ENCODE assay signal across 8 mouse cellular contexts in genomic region chr10:127190398-127191190, GRCm38 (mm10). TPM values are rescaled to one million over a fixed set of nuclear protein-coding genes. Genes with fewer than 3 reads are reported as not detected.
DNase-seq lines count a peak whose midpoint lies in the region; ATAC-seq and TF ChIP-seq lines count a peak whose summit lies in the region.

No protein-coding gene starts in this region.

- no peak overlapping the region for H3K27ac ChIP-seq in forebrain, embryonic 14.5 days (ENCODE audit: low read depth, low read length)

- H3K27me3 ChIP-seq in E14TG2a.4 (ENCODE audit: insufficient read depth, low read length), result 0 out of 2 replicates have a peak, but pooled peaks cover 3% of the 10 kb centered on the region
- no peaks in the 10 kb centered on the region for H3K27me3 ChIP-seq in forebrain, embryonic 14.5 days (replicated peaks; ENCODE audit: control insufficient read depth, insufficient read depth, low read length)

- H3K4me2 ChIP-seq in forebrain, embryonic 14.5 days (ENCODE audit: low read length), result peak overlapping the region; percentile 97; the same call in 1 of the 2 replicates

- peak overlapping the region; percentile 88 for H3K4me3 ChIP-seq in E14TG2a.4 (replicated peaks; ENCODE audit: low read length)
- H3K4me3 ChIP-seq in forebrain, embryonic 14.5 days (ENCODE audit: low read depth, low read length), result no peak overlapping the region

- 34% methylated on average over 14 of the region's 14 CpGs for WGBS in forebrain, embryonic 14.5 days

- no peak overlapping the region for H3K9ac ChIP-seq in forebrain, embryonic 14.5 days (ENCODE audit: low read length)

- no peaks in the 10 kb centered on the region for H3K9me3 ChIP-seq in E14TG2a.4 (ENCODE audit: low read length)
- H3K9me3 ChIP-seq in forebrain, embryonic 14.5 days (replicated peaks; ENCODE audit: control insufficient read depth, low read length), result no peaks in the 10 kb centered on the region

- peak; percentile 93 for DNase-seq in heart, adult 11 months
- no peak for DNase-seq in heart, postnatal 4 days
- no peak for DNase-seq in forebrain, embryonic 14.5 days (ENCODE audit: low spot score)
- peak; percentile 49 for DNase-seq in liver
- DNase-seq in left cerebral cortex, adult 18-20 months (ENCODE audit: low spot score in 2 of 2), result no peak
- no peak for DNase-seq in left cerebral cortex, adult 9 months (ENCODE audit: low spot score in 2 of 2)
- DNase-seq in urinary bladder, adult 18-20 months (ENCODE audit: low spot score in 2 of 2), result no peak

- peaks cover 45% of the 10 kb centered on the region for H3K36me3 ChIP-seq in E14TG2a.4 (ENCODE audit: insufficient read depth, low read length)
- peaks cover 20% of the 10 kb centered on the region for H3K36me3 ChIP-seq in forebrain, embryonic 14.5 days (ENCODE audit: control insufficient read depth, insufficient read depth, low read length)

- ATAC-seq in forebrain, embryonic 14.5 days, result no peak

- no peak for TF ChIP-seq CTCF in E14TG2a.4 (conservative IDR thresholded peaks at IDR 0.05; ENCODE audit: low read length)

- peaks cover 81% of the 10 kb centered on the region for H3K4me1 ChIP-seq in E14TG2a.4 (replicated peaks; ENCODE audit: low read depth, low read length)
- H3K4me1 ChIP-seq in forebrain, embryonic 14.5 days (ENCODE audit: control insufficient read depth, insufficient read depth, low read length), result peaks cover 25% of the 10 kb centered on the region

RNA-seq across cellular contexts. Expression of gene Arhgef25, which starts 0.7 kb away (rescaled TPM):
- total RNA-seq in heart, postnatal 4 days (2021), result 10 to 100 TPM; 19.9 to 21.0 TPM
- 21.4 and 22.9 TPM in 2 replicates for polyA plus RNA-seq in forebrain, embryonic 14.5 days (2014; fragmentation: Nextera tagmentation; extraction: Ambion mirVana)
- 100 to 1,000 TPM; 163 to 215 TPM for total RNA-seq in left cerebral cortex, adult 18-20 months (2021)

RNA-seq across cellular contexts. Expression of gene Dtx3, which starts 4.9 kb away (rescaled TPM):
- 10 to 100 TPM; 50.0 to 53.8 TPM for total RNA-seq in heart, postnatal 4 days (2021)
- polyA plus RNA-seq in forebrain, embryonic 14.5 days (2014; fragmentation: Nextera tagmentation; extraction: Ambion mirVana), result 148 and 187 TPM in 2 replicates
- 100 to 1,000 TPM; 198 to 222 TPM for total RNA-seq in left cerebral cortex, adult 18-20 months (2021)

RNA-seq across cellular contexts. Expression of gene Slc26a10, which starts 10.1 kb away (rescaled TPM):
- total RNA-seq in heart, postnatal 4 days (2021), result 10 to 100 TPM; 25.7 to 31.8 TPM
- 0.69 and 0.95 TPM in 2 replicates for polyA plus RNA-seq in forebrain, embryonic 14.5 days (2014; fragmentation: Nextera tagmentation; extraction: Ambion mirVana)
- 1 to 10 TPM; 4.3 to 4.6 TPM for total RNA-seq in left cerebral cortex, adult 18-20 months (2021)

RNA-seq across cellular contexts. Expression of gene Pip4k2c, which starts 20.8 kb away (rescaled TPM):
- 10 to 100 TPM; 25.7 to 26.6 TPM for total RNA-seq in heart, postnatal 4 days (2021)
- 15.3 and 17.4 TPM in 2 replicates for polyA plus RNA-seq in forebrain, embryonic 14.5 days (2014; fragmentation: Nextera tagmentation; extraction: Ambion mirVana)
- total RNA-seq in left cerebral cortex, adult 18-20 months (2021), result 100 to 1,000 TPM; 116 to 121 TPM

RNA-seq across cellular contexts. Expression of gene B4galnt1, which starts 25.6 kb away (rescaled TPM):
- total RNA-seq in heart, postnatal 4 days (2021), result 1 to 10 TPM; 2.2 to 2.7 TPM
- polyA plus RNA-seq in forebrain, embryonic 14.5 days (2014; fragmentation: Nextera tagmentation; extraction: Ambion mirVana), result 30.7 and 46.8 TPM in 2 replicates
- 100 to 1,000 TPM; 119 to 130 TPM for total RNA-seq in left cerebral cortex, adult 18-20 months (2021)

Comparison
In these comparisons a context has a peak if more than half of its experiments do, and no peak if none do; other contexts are left out.
1. DNase-seq: peak in heart, adult 11 months (single experiment) and liver (single experiment); none in heart, postnatal 4 days (single experiment), forebrain, embryonic 14.5 days (single experiment), left cerebral cortex, adult 18-20 months (0 of 2), left cerebral cortex, adult 9 months (0 of 2) and urinary bladder, adult 18-20 months (0 of 2).
2. RNA of gene Arhgef25, which starts 0.7 kb away (total RNA-seq): 163 to 215 TPM in left cerebral cortex, adult 18-20 months; 19.9 to 21.0 TPM in heart, postnatal 4 days; every median in the first group is over 4 times any median in the second.
3. RNA of gene Slc26a10, which starts 10.1 kb away (total RNA-seq): 25.7 to 31.8 TPM in heart, postnatal 4 days; 4.3 to 4.6 TPM in left cerebral cortex, adult 18-20 months; every median in the first group is over 4 times any median in the second.